Mouse (Mus musculus): ENCODE results near the gene Top2a. TPM values are rescaled to one million over a fixed set of nuclear protein-coding genes. Genes with fewer than 3 reads are reported as not detected.

The Top2a gene
- polyA plus RNA-seq, 1 experiment from 2014 or later: 158 TPM

GRCm38 (mm10) chr11:99040346-99040974, 16.5 kb upstream of the Top2a start:
- Histone ChIP-seq H3K9ac (peak overlapping the region; percentile 90), H3K4me1 (peaks cover 37% of the 10 kb centered on the region), H3K27me3 (replicated peaks) (peaks cover 11% of the 10 kb centered on the region), H3K4me2 (peak overlapping the region; percentile 88), H3K4me3 (peak overlapping the region; percentile 65), H3K27ac (replicated peaks) (peak overlapping the region; percentile 89), H3K36me3 (peaks cover 7% of the 10 kb centered on the region), H3K9me3 (no peaks in the 10 kb centered on the region)
- under 1% methylated on average over 17 of the region's 17 CpGs for WGBS
- no peak for ATAC-seq (ENCODE audit: extremely low read depth, insufficient number of reproducible peaks, low FRiP score, low TSS enrichment)

GRCm38 (mm10) chr11:99039782-99040181, 15.8 kb upstream of the Top2a start:
- peaks cover 30% of the 10 kb centered on the region for H3K4me1 ChIP-seq
- H3K4me3 ChIP-seq: peak overlapping the region; percentile 65
- peak overlapping the region; percentile 89 for H3K27ac ChIP-seq (replicated peaks)
- WGBS: 0% methylated on average over 15 of the region's 15 CpGs
- ATAC-seq (ENCODE audit: extremely low read depth, insufficient number of reproducible peaks, low FRiP score, low TSS enrichment): no peak
- H3K4me2 ChIP-seq: peak overlapping the region; percentile 88
- H3K36me3 ChIP-seq: peaks cover 3% of the 10 kb centered on the region
- peaks cover 11% of the 10 kb centered on the region for H3K27me3 ChIP-seq (replicated peaks)
- peak overlapping the region; percentile 90 for H3K9ac ChIP-seq
- no peaks in the 10 kb centered on the region for H3K9me3 ChIP-seq

GRCm38 (mm10) chr11:99036254-99036653, 12.3 kb upstream of the Top2a start:
- Histone ChIP-seq H3K9ac (no peak overlapping the region), H3K4me3 (no peak overlapping the region), H3K4me2 (no peak overlapping the region), H3K27me3 (replicated peaks) (peaks cover 5% of the 10 kb centered on the region; the same call in 1 of the 2 replicates), H3K4me1 (peaks cover 12% of the 10 kb centered on the region), H3K36me3 (no peaks in the 10 kb centered on the region), H3K27ac (replicated peaks) (no peak overlapping the region), H3K9me3 (no peaks in the 10 kb centered on the region)
- no peak for ATAC-seq (ENCODE audit: extremely low read depth, insufficient number of reproducible peaks, low FRiP score, low TSS enrichment)
- 45% methylated on average over 6 of the region's 6 CpGs for WGBS

GRCm38 (mm10) chr11:99035350-99035749, 11.4 kb upstream of the Top2a start:
- Histone ChIP-seq H3K27ac (replicated peaks) (no peak overlapping the region), H3K9ac (no peak overlapping the region)
- 62% methylated on average over 4 of the region's 4 CpGs for WGBS

GRCm38 (mm10) chr11:99026899-99027440, 3.0 kb upstream of the Top2a start:
- peaks cover 2% of the 10 kb centered on the region for H3K36me3 ChIP-seq
- H3K9me3 ChIP-seq: no peaks in the 10 kb centered on the region
- no peak overlapping the region for H3K27ac ChIP-seq (replicated peaks)
- no peak overlapping the region for H3K4me3 ChIP-seq
- H3K27me3 ChIP-seq (replicated peaks): no peaks in the 10 kb centered on the region
- WGBS: 79% methylated on average over 12 of the region's 12 CpGs
- no peak for ATAC-seq (ENCODE audit: extremely low read depth, insufficient number of reproducible peaks, low FRiP score, low TSS enrichment)
- H3K4me2 ChIP-seq: no peak overlapping the region
- H3K4me1 ChIP-seq: peaks cover 21% of the 10 kb centered on the region
- H3K9ac ChIP-seq: no peak overlapping the region

More at GRCm38 (mm10) chr11:99035350-99035749, 11.4 kb upstream of the Top2a start:
- H3K4me1 ChIP-seq: peaks cover 8% of the 10 kb centered on the region
- H3K9me3 ChIP-seq: no peaks in the 10 kb centered on the region
- H3K27me3 ChIP-seq (replicated peaks): 0 out of 2 replicates have a peak, but pooled peaks cover 5% of the 10 kb centered on the region
- H3K4me2 ChIP-seq: no peak overlapping the region
- no peaks in the 10 kb centered on the region for H3K36me3 ChIP-seq
- no peak for ATAC-seq (ENCODE audit: extremely low read depth, insufficient number of reproducible peaks, low FRiP score, low TSS enrichment)
- H3K4me3 ChIP-seq: no peak overlapping the region

GRCm38 (mm10) chr11:99025878-99026277, 1.9 kb upstream of the Top2a start:
- WGBS: 88% methylated on average over 6 of the region's 6 CpGs
- H3K27ac ChIP-seq (replicated peaks): no peak overlapping the region
- no peaks in the 10 kb centered on the region for H3K27me3 ChIP-seq (replicated peaks)
- no peak overlapping the region for H3K4me2 ChIP-seq
- H3K9ac ChIP-seq: no peak overlapping the region
- no peak for ATAC-seq (ENCODE audit: extremely low read depth, insufficient number of reproducible peaks, low FRiP score, low TSS enrichment)
- peaks cover 13% of the 10 kb centered on the region for H3K36me3 ChIP-seq
- H3K4me1 ChIP-seq: peaks cover 29% of the 10 kb centered on the region
- no peak overlapping the region for H3K4me3 ChIP-seq
- H3K9me3 ChIP-seq: no peaks in the 10 kb centered on the region

GRCm38 (mm10) chr11:99024468-99025134, 612 bp upstream of the Top2a start:
- Histone ChIP-seq H3K27me3 (replicated peaks) (no peaks in the 10 kb centered on the region), H3K4me1 (peaks cover 30% of the 10 kb centered on the region), H3K27ac (replicated peaks) (peak overlapping the region; percentile 53; the same call in 1 of the 2 replicates), H3K9ac (peak overlapping the region; percentile 51), H3K4me3 (peak overlapping the region; percentile 89), H3K9me3 (no peaks in the 10 kb centered on the region), H3K4me2 (peak overlapping the region; percentile 66), H3K36me3 (peaks cover 26% of the 10 kb centered on the region)
- WGBS: 45% methylated on average over 18 of the region's 18 CpGs
- no peak for ATAC-seq (ENCODE audit: extremely low read depth, insufficient number of reproducible peaks, low FRiP score, low TSS enrichment)

GRCm38 (mm10) chr11:99023094-99023493, 895 bp downstream of the Top2a start:
- peak overlapping the region; percentile 89 for H3K4me3 ChIP-seq
- peak overlapping the region; percentile 75; the same call in 1 of the 2 replicates for H3K27ac ChIP-seq (replicated peaks)

GRCm38 (mm10) chr11:99022384-99022933, 1.5 kb downstream of the Top2a start:
- H3K4me3 ChIP-seq: peak overlapping the region; percentile 89
- H3K27ac ChIP-seq (replicated peaks): no peak overlapping the region
- H3K9me3 ChIP-seq: no peaks in the 10 kb centered on the region
- peak overlapping the region; percentile 89 for H3K9ac ChIP-seq
- H3K27me3 ChIP-seq (replicated peaks): no peaks in the 10 kb centered on the region
- WGBS: 72% methylated on average over 5 of the region's 5 CpGs
- H3K36me3 ChIP-seq: peaks cover 47% of the 10 kb centered on the region
- ATAC-seq (ENCODE audit: extremely low read depth, insufficient number of reproducible peaks, low FRiP score, low TSS enrichment): no peak
- peak overlapping the region; percentile 79 for H3K4me2 ChIP-seq
- H3K4me1 ChIP-seq: peaks cover 30% of the 10 kb centered on the region

More at GRCm38 (mm10) chr11:99023094-99023493, 895 bp downstream of the Top2a start:
- H3K4me2 ChIP-seq: peak overlapping the region; percentile 79
- no peaks in the 10 kb centered on the region for H3K27me3 ChIP-seq (replicated peaks)
- peaks cover 30% of the 10 kb centered on the region for H3K4me1 ChIP-seq
- ATAC-seq (ENCODE audit: extremely low read depth, insufficient number of reproducible peaks, low FRiP score, low TSS enrichment): no peak
- peak overlapping the region; percentile 89 for H3K9ac ChIP-seq
- H3K9me3 ChIP-seq: no peaks in the 10 kb centered on the region
- 11% methylated on average over 4 of the region's 4 CpGs for WGBS
- H3K36me3 ChIP-seq: peaks cover 41% of the 10 kb centered on the region

GRCm38 (mm10) chr11:99019844-99020243, 4.1 kb downstream of the Top2a start:
- H3K9me3 ChIP-seq: no peaks in the 10 kb centered on the region
- peaks cover 73% of the 10 kb centered on the region for H3K36me3 ChIP-seq
- H3K27ac ChIP-seq (replicated peaks): no peak overlapping the region
- ATAC-seq (ENCODE audit: extremely low read depth, insufficient number of reproducible peaks, low FRiP score, low TSS enrichment): no peak
- no peak overlapping the region for H3K4me2 ChIP-seq
- H3K4me3 ChIP-seq: no peak overlapping the region
- H3K9ac ChIP-seq: no peak overlapping the region
- 92% methylated on average over 6 of the region's 6 CpGs for WGBS
- H3K27me3 ChIP-seq (replicated peaks): no peaks in the 10 kb centered on the region
- H3K4me1 ChIP-seq: peaks cover 28% of the 10 kb centered on the region

GRCm38 (mm10) chr11:99013856-99014255, 10.1 kb downstream of the Top2a start:
- 88% methylated on average over 1 of the region's 1 CpGs for WGBS
- peaks cover 99% of the 10 kb centered on the region for H3K36me3 ChIP-seq
- H3K27ac ChIP-seq (replicated peaks): no peak overlapping the region
- H3K9ac ChIP-seq: no peak overlapping the region
- H3K4me3 ChIP-seq: no peak overlapping the region
- H3K27me3 ChIP-seq (replicated peaks): no peaks in the 10 kb centered on the region
- no peak for ATAC-seq (ENCODE audit: extremely low read depth, insufficient number of reproducible peaks, low FRiP score, low TSS enrichment)
- no peaks in the 10 kb centered on the region for H3K4me1 ChIP-seq
- no peak overlapping the region for H3K4me2 ChIP-seq
- no peaks in the 10 kb centered on the region for H3K9me3 ChIP-seq

Measured in heart, embryonic 13.5 days (tissue).